Mouse (Mus musculus) ovary, postnatal 10 days (tissue): ENCODE measurements around the gene Gm17467.
"Not testable (repeated sequence)": the region's sequence is repeated elsewhere in the genome, so short reads cannot be mapped to it uniquely, and the experiment has no call there.

Experiments used
- DNase-seq: peaks from one replicate; pipeline ENCODE4 v3.0.0; 2022; ENCODE audit warnings: low spot score

Gene Gm17467

DNA sequence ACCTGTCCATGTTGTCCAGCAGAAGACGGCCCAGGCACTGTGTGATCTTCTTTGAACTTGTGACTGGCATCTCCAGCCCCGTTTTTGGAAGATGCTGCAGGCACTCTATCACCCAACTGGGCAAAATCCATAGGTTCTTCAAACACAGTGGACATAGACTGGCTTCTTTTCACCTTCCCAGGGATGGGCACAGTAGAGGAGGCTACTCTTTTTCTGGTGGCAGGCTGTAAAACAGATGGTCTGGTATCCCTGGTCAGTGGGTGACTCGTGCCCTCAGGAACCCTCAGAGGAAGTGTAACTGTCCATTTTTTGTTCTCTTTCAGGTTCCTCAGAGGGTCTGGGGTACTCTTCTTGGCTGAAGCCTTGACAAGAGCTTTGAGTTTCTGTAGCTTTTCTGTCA is at the start of gene Gm17467:
Gene Gm17467 (minus strand): TSS at position 101 of the 400 bp plus-strand sequence.
- not testable (repeated sequence) for DNase-seq
